Mouse (Mus musculus) cerebellum, postnatal 10 days (tissue): ENCODE data around the gene Slc12a8.
A peak's percentile ranks its signal among the peaks of the same experiment; 100 is the strongest.

Experiments
- DNase-seq, 2 experiments: peaks; one replicate each; pipeline ENCODE4 v3.0.0; 2021; ENCODE audit warnings: mixed read lengths in 2 of 2

Slc12a8 gene

DNA sequence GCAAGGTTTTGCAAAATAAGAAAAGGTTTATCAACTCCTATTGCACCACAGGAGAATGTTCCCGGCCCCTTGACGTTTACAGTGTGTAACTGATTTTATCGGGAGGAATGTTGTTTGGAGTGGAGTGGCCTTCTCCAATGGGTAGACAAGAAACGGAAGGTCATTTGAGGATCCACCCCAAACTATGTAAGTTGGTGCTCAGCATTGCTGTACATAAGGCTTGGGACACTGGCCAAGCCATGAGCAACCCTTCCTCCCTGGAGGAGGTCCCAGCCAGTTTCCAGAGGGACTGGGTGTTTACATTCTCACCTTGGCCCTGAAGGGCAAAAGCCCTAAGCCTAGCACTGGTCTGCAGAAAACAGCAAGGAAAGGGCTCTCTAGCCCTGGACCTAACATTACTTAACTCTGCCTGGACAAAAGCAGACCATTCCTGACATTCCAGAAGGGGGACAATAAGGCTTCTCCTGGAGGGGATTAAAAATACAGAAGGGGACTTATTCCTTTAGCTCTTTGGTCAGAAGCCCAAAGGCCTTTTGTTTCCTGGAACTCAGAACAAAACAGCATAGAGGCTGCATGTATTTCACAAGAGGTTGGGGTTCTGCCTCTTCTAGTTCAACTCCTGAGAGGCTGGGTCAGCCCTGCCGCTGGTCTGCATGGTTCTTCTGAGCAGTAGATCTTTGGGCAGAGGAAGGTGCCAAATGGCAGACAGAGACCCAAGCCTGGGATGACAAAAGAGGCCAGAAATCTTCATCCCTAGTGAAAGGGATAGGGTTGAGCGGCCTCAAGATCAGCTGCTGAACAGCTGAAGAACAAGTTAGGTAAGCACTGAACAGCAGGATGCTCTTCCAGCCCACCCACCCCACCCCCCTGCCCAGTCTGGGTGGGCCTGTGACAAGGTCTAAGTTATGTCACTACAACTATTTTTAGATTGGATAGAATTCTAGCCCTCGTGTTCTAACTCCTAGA, 159.5 kb downstream of the Slc12a8 start:
- DNase-seq: no peak

DNA sequence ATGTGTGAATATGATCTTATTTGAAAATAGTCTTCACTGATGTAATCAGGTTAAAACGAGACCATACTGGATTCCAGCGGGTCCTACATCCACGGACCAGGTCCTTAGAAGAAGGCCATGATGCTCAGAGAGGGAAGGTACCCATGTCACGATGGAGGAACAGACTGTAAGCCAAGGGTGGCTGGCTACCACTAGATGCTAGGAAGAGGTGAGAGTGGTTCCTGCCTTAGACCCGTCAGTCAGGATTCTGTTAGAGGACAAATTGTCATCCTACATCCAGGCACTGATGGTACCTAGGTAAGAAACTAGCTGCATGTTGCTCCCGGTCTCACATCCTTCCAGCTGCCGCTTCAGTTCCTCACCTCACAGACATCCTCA, 160.2 kb downstream of the Slc12a8 start:
- DNase-seq: no peak

DNA sequence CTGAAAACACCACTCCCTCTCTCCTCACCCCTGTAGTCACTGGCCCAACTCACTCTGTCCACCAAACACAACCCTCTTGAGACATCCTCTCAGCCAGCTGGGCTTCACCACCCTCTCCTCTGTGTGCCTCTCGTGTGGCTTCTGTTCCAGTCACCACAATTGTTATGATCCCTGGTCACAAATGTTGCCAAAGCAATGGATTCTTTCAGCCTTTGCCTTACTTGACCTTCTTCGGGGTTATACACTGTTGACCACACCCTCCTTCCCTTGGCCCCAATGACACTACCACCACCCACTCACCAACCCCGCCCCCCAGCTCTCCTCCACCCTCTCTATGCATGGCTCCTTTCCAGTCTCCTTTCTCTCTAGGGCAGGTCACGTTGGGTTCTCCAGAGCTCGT, 160.8 kb downstream of the Slc12a8 start:
- no peak for DNase-seq

DNA sequence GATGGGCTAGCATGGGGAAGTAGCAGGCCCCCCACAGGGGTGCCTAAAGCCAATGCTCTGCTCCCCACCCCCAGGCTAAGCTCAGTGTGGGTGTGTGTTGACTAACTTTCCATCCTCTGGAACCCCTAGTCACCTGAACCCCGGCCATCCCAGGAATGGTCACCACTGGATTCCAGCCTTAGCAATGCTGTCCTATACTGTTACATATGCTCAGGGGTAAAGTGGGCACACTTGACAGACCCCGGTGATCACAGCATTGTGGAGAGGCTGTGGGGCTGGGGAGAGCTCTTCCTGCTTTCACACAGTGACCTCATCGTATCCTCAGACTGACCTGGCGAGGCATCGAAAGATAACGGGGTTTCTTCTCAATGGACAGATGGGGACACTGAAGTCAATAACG, 163.1 kb downstream of the Slc12a8 start:
- no peak for DNase-seq

DNA sequence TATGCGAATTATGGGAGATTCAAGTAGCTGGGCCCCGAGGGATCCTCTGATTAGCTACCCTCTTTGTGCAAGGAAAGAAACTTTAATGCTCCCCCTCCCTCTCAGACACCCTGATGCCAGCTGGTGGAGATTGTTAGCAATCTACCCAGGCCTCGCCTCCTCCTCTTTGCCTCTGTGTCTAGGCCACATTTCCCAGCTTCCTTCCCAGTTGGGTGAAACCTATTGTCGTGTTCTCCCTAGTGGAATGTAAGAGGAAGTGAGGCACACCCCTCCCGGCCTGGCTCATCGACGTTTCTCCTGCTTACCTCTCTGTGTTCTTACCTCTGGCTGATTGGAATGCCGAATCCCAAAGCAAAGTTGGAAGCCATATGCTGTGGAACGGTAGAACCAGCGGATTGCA, 163.7 kb downstream of the Slc12a8 start:
- peak in 1 of 2 experiments; percentile 16 for DNase-seq

DNA sequence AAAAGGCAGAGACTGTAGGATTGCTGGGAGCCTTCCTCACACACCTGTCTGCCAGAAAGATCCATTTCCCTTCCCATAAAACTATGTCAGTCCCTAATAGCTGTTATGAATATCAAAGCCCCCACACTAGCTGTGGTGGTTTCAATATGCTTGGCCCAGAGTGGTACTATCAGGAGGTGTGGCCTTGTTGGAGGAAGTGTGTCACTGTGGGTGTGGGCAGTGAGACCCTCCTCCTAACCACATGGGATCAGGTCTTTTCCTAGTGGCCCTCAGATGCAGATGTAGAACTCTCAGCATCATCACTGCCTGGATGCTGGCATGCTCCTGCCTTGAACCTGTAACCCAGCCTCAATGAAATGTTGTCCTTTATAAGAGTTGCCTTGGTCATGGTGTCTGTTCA, 164.5 kb downstream of the Slc12a8 start:
- no peak for DNase-seq

DNA sequence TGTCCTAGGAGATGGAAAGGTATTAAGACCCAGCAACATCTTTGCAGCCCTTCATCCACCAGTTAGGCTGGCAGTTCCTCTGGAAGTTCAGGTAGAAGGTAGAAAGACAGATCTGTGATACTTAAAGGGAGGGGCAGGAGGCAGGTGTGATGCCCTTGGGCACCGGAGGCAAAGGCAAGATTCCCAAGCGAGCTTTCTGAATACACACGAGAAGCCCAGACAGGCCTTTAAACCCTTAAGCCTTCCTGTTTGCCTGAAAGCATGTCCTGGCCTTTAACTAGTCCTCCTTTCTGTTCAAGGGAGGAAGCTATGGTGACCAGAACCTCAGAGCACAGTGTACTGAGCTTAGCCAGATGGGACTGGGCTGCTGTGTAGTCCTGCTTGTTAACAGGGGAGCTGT, 165.5 kb downstream of the Slc12a8 start:
- DNase-seq: no peak

DNA sequence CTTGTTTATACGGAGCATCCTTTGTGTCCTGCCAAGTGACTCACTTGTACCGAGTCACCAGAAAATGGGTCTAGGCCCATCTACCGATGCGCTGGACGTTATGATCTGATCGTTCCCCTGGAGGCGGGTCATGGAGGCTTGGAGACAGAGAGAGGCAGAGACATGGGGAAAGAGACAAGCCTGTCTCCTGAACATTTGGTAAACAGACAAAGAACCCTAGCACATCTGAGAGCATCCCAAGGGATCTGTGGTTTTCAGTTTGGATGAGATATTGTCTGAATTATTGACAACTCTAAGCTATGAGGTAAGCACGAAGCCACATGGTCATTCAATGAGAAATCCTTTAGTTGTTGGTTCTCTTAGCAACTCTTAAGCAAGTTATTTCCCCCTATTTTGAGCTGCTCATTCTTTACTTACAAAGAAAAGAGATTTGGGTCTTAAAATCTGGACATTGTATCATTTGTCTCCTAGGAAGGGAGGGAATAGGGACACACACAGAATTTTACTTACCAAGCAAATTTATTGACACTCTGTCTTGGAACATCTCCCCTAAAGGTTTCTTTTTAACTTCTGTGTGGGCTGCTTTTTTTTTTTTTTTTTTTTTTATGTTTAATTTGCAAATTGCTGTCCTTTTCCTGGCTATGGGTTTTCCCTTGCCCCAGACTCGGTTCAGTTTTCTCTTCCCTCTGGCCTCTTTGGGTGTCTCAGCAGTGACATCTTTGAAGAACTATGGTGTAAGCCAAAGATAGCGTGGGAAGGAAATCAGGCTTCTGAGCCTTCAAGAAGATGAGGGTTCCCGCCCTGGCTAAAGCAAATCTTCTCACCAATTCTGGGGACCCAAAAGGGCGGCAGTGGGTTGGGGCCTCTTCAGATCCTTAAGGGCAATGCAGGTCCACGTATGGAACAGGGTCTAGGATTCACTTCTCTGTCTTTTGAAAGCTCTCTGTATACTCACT, 166.4 kb downstream of the Slc12a8 start:
- DNase-seq: peak; percentile 11 to 24

DNA sequence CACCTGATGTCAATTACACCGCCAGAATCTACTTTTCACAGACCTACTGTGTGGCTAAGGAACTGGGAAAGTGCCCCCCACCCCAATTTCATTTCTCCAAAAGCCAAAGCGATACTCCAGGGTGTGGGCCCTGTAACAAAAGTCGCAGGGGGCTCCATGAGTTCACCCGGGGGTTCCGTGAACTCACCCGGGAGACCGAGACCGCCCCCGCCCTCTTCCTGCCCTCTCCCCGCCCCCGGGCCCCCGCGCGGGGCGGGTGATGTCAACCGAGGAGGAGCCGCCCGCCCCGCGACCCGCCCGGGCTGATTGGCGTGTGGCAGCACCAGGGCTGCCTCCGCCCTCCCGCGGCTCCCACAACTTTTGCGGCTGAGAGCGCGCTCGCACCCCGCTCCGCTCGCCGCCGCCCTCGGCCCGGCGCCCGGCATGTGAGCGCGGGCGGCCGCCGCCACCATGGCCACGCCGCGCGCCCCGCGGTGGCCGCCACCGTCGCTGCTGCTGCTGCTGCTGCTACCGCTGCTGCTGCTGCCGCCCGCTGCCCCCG, 167.1 kb downstream of the Slc12a8 start, which contains the start of gene Heg1:
TSS of gene Heg1 (plus strand) at position 209 of the 541 bp plus-strand sequence.
- peak; percentile 81 to 89 for DNase-seq

DNA sequence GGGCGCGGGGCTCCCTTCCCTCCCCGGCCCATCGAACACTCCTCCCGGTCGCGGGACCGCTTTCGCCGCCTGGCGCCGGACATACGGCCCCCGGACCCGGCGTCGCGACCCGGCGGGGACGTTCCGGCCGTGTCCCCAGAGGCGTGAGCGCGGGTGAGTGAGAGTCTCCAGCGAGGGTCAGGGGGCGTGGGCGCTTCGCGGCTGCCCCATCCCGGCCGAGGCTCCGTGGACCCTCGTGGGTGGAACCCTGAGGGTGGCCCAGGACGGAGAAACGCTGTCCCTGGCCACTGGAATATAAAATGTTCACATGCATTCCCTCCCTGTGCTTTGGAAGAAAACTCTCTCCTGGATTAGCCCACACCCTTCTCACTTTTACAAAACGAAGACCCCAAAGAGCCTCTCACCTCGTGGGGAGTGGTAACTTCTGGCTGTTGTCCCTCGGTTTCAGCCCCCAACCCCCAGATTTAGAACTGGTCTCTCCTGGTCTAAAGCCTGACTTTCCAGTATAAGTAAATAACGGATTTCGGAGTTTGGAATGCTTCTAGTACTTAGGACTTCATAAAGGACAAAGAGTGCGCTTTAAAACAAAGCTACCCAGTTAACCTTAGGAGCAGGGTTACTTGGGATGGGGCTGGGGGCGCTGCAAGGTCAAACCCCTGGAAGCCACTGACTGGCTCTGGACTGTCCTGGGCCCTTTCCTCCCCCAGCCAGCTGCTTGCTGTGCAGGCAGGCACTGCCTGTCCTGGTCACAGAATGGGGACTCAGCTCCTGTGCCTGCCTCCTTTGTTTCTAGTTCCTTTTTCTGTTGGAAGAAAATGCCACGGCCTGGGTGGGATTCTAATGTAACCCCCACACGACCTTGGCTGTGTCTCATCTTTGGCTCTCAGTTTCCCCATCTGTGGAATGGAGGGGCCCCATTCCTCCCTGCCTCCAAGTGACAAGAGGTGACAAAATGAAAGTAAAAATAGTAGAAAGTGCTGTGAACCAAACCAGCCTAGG, 167.9 kb downstream of the Slc12a8 start:
- peak; percentile 57 to 59 for DNase-seq

DNA sequence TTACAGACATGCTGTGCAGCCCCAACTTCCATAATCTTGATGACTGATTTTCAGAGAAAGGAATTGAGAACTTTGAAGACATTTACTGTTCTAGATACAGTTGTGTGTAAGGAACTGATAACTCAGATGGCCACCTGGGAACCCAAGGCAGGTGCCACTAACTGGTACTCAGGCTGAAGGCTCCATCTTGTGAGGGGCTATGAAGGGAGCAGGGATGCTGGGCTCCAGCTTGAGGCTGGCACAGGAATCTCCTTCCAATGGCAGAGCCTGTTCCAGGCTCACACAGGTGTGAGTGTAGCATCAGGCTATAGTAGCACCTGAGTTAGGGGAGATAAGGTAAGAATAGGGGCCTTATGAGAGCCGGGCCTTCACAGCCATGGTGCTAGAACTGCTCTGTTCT, 168.9 kb downstream of the Slc12a8 start:
- DNase-seq: peak in 1 of 2 experiments; percentile 56

DNA sequence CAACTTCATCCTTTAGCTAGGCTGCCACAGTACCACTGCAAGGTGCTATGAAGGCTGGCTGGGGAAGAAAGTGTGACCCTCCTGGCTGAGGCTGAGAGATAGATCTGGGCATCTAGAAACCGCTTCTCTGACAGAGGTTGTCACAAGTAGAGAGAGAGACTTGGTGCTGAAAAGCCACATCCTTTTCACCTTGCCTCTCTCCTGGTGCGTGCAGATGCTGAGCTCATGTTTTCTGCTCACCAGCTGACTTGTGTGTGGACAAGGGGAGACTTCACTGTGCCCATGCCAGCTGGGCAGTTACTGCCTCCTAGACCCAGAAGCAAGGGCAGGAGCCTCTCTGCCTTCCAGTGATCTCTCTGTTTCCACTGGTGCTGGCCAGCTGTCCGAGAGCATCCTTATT, 170.6 kb downstream of the Slc12a8 start:
- DNase-seq: no peak

DNA sequence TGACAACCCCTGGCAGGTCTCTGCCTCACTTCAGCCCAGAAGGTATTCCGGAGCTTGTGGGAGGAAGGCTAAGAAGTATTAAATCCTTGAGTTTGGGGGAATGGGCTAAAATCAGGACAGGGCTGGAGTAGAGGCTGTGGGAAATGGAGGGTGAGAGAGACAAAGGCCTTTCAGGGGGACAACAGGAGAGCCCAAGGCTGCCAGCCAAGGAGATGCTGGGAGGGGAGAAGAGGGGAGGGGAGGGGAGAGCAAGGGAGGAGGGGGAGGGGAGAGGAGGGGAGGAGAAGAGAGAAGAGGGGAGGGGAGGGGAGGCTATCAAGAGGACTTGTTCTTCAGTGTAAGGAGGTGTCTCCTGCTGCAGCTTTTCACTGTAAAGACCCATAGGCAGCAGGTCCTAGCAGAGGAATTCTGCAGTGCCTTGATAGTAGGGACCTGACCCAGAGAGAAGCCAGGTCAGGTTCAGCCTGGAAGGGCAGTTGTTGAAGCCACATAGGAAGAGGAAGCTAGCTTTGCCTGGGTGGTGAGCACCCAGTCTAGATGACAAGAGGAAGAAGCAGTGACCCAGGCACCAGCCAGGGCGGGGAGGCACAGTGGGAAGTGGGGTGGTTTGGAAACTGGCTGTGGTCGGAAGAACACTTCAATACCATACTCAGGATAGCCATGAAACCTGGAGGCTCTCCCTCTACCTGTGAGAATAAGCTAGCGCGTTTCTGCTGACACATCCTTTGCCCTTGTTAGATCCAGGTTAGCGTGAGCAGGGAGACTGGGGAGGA, 174.0 kb downstream of the Slc12a8 start:
- DNase-seq: peak in 1 of 2 experiments; percentile 59

DNA sequence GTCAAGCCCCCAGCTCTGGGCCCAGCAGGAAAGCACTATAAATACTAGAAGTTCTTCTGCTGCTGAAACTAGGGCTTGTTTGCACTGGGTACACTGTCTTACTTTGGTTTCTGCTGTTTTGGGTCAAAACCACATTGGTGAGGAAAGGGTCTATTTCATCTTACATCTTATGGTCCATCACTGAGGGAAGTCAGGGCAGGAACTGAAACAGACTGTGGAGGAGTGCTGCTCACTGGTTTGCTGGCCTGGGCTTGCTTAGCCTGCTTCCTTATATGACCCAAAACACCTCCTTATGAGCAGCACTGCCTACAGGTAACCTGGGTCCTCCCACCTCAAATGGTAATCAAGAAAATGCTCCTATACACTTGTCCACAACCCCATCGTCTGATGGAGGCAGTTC, 176.4 kb downstream of the Slc12a8 start:
- no peak for DNase-seq

DNA sequence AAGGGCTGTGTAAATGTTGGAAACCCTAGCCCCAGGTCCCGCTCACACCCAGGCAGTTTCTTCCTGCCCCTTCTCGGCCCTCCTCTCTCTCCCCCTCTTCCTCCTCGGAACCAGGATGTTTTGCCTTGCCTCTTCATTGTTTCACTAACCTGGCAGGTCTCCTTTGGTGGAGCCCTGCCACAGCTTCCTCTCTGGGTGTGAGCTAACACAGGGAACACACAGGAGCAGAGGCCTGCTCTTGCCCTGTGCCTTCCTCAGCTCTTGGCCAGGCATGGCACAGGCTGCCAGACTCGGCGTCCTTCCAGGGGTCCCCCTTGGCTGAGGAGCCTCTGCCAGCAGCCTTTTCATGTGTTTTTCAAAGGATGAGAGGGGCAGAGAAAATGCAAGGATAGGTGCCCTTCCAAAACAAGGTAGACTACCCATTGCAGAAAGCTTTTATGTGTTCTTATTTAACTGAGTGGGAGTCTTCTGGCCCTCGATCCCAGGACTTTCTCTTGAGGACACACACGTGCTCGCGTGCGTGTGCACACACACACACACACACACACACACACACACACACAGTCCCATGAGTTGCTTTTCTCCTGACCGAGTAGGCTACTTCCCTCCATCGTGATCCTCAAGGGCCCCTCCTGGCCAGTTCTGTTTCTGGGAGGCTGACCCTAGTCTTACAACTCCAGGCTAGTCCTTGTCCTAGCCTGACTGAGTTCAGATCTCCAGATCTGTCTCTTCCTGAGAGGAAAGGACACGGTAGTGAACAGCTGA, 179.9 kb downstream of the Slc12a8 start:
- peak; percentile 95 to 97 for DNase-seq

DNA sequence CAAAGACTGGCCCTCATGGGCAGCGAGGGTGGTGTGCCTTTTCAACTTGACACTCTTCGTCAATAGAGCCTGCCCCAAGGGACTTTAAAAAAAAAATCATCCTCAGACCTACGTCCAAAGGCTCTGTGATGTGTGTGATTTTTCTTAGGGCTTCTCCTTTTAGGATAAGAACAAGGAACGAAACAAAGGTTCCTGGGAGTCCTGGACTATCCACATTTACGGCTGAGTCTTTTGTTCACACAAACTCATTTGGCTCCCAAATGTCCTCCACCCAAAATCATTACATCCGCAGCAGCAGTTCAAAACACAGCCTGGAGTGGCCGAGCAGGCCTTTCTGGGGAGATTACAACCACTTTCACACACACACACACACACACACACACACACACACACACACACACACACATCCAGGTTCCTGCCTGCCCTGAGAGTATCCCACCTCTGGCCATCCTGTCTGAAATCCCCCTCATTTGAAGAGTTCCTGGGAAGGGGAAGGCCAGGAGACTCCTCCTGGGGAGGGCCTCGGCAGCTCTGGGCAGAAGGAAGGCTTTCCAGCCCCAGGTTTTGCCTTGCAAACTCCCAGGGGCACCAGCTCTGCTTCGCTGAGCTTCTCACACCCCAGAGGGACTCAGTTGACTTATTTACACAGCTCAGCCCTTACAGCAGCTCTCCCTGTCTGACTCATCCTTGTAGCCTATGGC, 180.6 kb downstream of the Slc12a8 start:
- peak in 1 of 2 experiments; percentile 3 for DNase-seq

DNA sequence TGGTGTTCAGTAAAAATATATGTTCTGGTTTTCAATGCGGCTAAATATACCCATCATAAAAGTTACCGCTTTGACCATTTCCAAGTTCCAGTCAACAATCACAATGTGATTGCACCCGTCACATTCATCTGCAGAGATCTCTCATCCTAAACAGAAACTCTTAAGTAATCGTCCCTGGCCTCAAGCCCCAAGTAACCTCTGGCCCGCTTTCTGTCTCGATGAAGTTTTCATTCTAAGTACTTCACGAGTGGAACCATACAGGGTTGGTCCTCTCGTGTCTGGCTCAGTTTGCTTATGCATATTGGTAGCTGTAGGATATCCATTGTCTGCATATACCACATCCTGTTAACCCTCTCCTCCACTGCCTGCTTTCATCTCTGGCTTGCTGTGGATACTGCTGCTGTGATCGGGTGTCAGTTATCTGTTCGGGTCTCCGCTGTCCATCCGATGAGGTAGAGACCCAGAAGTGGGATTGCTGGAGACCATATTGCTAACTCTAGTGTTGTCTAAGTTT, 181.2 kb downstream of the Slc12a8 start:
- no peak for DNase-seq

DNA sequence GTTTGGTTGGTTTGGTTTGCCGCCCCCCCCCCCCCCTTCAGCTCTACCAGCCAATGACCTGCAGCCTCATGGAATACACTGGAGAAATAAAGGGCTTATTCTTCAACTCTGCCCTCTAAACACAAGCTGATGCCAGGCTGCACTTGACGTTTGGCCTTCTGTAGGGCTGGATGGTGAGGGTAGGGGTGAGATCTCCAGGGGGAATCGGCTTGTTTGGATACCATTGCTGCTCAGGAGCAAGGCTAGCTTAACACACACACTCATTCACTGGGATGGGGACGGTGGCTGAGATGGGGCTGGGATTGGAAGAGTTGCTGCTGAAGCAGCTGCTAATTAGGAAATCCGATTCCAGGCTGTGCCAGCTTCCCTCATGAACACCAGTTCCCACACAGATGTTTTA, 183.5 kb downstream of the Slc12a8 start:
- DNase-seq: no peak

DNA sequence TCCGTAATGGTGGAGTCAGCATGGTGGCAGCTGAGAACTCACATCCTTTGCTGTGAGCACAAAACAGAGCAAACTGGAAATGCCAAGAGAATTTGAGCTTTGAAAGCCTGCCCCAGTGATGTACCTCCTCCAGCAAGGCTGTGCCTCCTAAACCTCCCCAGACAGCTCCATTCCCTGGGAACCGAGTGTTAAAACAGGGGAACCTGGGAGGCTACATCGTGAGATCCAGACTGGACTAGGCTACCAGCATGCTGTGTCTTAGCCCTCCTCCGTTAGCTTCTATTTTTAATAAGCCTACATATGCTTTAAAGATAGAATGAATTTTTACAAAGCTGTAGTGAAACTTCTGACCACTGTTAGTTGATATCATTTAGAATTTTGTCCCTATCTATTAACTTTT, 184.7 kb downstream of the Slc12a8 start:
- no peak for DNase-seq
